Mouse (Mus musculus) cortical plate, adult 2 months (tissue): ENCODE measurements around the gene Stt3b. TPM values are rescaled to one million over a fixed set of nuclear protein-coding genes. Genes with fewer than 3 reads are reported as not detected.

Source experiments
- H3K27ac ChIP-seq: fragments of 200-500 bp; 2 replicates; pipeline ENCODE4 v1.5.1; 2012; ENCODE audit warnings: low read length, control low read depth, inconsistent platforms; ENCODE audit not compliant: insufficient read depth
- H3K4me1 ChIP-seq: fragments of 200-500 bp; 2 replicates; pipeline ENCODE4 v1.6.1; 2011; ENCODE audit warnings: low read length; ENCODE audit not compliant: control insufficient read depth, insufficient read depth
- H3K4me3 ChIP-seq: fragments of 200-500 bp; 2 replicates; pipeline ENCODE4 v1.5.1; 2011; ENCODE audit warnings: mild to moderate bottlenecking, low read length, control low read depth; ENCODE audit not compliant: insufficient read depth
- CTCF ChIP-seq: fragments of 200-500 bp; IDR thresholded peaks from 2 replicates; pipeline ENCODE4 v1.5.1; 2011; ENCODE audit warnings: mild to moderate bottlenecking, control low read depth, low read length; ENCODE audit not compliant: insufficient read depth; ENCODE audit errors: extremely low read depth
- POLR2A ChIP-seq: fragments of 200-500 bp; IDR thresholded peaks from 2 replicates; pipeline ENCODE4 v1.6.1; 2011; ENCODE audit warnings: mild to moderate bottlenecking, low read length, control low read depth; ENCODE audit not compliant: insufficient read depth; ENCODE audit errors: extremely low read depth
- polyA plus RNA-seq: library from polyadenylated mRNA; depleted of rRNA; stranded (reverse); fragments of >200 nt; gene quantifications from 2 replicates; pipeline ENCODE4 v1.2.3, GENCODE M21; 2012

Gene Stt3b
- polyA plus RNA-seq, 1 experiment: 48.3 TPM

GRCm38 (mm10) chr9:115320156-115320555, 9.9 kb upstream of the Stt3b start:
- no peak overlapping the region for H3K27ac ChIP-seq
- TF ChIP-seq POLR2A: no peak
- TF ChIP-seq CTCF: no peak
- H3K4me1 ChIP-seq: no peaks in the 10 kb centered on the region
- no peak overlapping the region for H3K4me3 ChIP-seq

DNA sequence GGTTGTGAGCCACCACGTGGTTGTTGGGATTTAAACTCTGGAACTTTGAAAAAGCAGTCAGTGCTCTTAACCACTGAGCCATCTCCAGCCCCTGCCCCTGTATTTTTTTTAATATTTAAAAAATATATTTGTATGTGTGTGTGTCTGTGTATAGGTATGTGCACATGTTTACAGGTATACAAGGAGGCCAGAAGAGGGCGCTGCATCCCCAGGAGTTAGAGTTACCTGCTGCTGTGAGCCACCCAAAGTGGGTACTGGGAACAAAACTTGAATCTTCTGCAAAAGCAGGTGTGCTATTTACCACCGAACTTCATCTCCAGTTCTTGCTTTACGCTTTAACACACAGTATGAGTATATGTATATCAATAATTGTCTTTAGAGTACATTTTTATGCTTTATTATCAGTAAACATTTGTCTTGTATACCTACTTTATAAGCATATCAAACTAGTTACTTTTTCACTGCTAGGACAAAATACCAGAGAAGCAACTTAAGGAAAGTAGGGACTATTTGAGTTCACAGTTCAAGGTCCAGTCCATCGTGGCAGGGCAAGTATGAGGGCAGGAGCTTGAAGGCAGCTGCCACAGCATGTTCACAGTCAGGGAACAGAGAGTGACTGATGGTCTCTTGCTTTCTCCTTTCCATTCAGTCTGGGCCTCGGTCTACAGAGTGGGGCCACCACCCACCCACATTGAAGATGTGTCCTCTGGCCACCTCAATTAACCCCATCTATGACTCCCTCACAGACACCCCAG, 8.6 kb upstream of the Stt3b start:
- H3K4me3 ChIP-seq: no peak overlapping the region
- no peak overlapping the region for H3K27ac ChIP-seq
- H3K4me1 ChIP-seq: no peaks in the 10 kb centered on the region
- TF ChIP-seq POLR2A (no peak), CTCF (no peak)

DNA sequence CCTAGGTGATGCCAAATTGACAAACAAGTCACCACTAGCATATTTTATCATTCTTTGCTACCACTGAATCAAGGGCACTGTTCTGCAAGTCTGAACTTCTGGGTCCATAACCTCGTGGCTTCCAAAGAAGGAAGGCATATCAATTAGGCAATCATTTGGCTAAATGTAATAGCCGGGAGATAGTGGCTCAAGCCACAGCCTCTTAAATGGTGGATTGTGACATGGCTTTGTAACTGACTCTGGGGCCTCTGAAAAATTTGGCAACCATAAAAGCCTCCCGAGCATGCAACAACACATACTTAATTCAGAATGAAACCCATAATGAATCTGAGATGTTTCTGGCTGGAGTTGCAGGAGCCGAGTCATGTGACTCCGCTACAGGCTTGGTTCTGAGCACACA, 6.8 kb upstream of the Stt3b start:
- no peak overlapping the region for H3K27ac ChIP-seq
- no peak overlapping the region for H3K4me3 ChIP-seq
- TF ChIP-seq CTCF (no peak), POLR2A (no peak)
- no peaks in the 10 kb centered on the region for H3K4me1 ChIP-seq

DNA sequence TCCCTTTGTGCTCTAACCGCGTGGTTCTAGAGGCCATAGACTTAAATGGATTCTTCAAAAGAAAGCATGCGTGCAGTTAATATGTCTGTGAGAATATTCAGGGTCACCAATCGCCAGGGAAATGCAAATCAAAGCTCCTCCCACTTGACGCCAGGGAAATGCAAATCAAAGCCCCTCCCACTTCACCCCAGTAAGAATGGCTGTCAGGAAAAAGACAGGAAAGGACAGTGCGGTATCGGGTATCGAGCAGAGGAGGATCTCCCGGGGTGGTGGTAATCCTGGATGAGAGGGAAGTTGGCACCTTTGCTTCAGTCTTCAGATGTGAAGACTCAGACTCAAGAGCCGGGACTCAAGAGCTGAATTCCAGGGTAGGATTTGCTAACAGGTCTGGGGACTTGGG, 4.3 kb upstream of the Stt3b start:
- H3K4me3 ChIP-seq: no peak overlapping the region
- TF ChIP-seq POLR2A (no peak), CTCF (no peak)
- no peak overlapping the region for H3K27ac ChIP-seq
- H3K4me1 ChIP-seq: no peaks in the 10 kb centered on the region

- Histone ChIP-seq H3K4me1 (no peaks in the 10 kb centered on the region), H3K27ac (no peak overlapping the region), H3K4me3 (no peak overlapping the region)
- TF ChIP-seq POLR2A (no peak), CTCF (no peak)
These were observed 3.6 kb upstream of the Stt3b start for GRCm38 (mm10) chr9:115313830-115314229.

DNA sequence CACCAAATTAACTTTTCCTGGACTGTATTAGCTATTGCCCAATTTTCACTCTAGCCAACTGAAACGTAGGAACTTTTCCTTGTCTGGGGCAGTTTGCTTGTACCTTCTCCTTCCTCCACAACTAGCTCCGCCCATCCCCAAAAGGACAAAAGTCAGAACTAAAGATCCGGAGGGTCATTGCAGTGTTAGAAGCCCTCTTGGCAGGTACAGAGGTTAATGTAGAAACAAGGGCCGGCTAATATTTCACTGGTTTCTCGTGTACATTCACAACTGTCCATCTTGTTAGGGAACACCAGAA, 951 bp upstream of the Stt3b start:
- Histone ChIP-seq H3K27ac (no peak overlapping the region), H3K4me3 (peak overlapping the region; percentile 79; the same call in 1 of the 2 replicates), H3K4me1 (peaks cover 4% of the 10 kb centered on the region)
- no peak for TF ChIP-seq CTCF
- TF ChIP-seq POLR2A: no peak

GRCm38 (mm10) chr9:115309977-115310345, 260 bp downstream of the Stt3b start:
- Histone ChIP-seq H3K4me1 (peaks cover 5% of the 10 kb centered on the region), H3K27ac (peak overlapping the region; percentile 99), H3K4me3 (peak overlapping the region; percentile 79)
- no peak for TF ChIP-seq POLR2A
- TF ChIP-seq CTCF: no peak

DNA sequence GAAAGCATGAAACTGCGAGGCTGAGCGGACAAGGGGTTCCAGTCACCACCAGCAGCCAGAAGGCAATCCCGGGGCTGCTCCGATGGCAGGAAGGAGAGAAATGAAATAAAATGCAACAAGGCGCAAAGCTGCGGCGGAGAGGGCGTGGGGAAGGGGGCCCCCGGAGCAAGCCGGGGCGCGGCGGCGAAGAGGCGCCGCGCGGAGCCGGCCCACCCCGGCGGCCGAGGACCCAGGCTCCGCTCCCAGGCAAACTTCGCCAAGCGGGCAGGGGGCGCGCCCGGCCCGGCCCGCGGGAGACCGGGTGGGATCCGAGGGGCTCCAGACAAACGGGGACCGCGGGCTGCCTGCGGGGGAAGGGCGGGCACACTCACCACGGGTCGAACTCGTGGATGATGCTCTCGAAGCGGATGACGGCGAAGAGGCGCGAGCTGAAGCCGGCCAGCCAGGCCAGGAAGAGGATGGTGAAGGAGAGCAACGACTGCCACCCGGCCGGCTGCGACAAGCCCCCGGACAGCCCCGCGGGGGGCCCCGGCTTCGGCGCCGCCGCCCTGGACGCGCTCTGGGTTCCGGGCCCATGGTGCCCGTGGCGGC, 745 bp downstream of the Stt3b start:
- H3K4me3 ChIP-seq: peak overlapping the region; percentile 79
- no peak for TF ChIP-seq CTCF
- H3K4me1 ChIP-seq: peaks cover 7% of the 10 kb centered on the region
- H3K27ac ChIP-seq: peak overlapping the region; percentile 99

DNA sequence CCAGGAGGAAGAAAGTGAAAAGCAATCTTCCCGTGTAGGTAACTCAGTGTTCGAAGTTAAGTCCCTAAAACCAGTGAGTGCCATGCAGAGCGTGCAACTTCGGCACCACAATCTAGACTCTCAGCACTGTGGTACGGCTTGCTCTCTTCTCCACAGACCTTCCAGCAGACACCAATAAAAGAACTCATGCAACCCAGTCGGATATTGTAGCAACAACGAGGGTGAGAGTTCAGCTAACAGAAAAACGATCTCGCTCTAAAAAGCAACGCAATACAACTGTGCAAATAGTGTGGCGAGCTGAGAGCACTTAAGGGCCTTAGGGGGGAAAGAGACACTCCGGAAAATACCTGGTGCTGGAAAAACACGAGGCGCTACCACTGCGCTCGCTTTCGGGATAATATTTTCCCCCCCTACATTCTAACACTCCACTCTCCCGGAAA, 1.3 kb downstream of the Stt3b start:
- Histone ChIP-seq H3K4me1 (peaks cover 7% of the 10 kb centered on the region), H3K4me3 (peak overlapping the region; percentile 79), H3K27ac (peak overlapping the region; percentile 99; the same call in 1 of the 2 replicates)
- TF ChIP-seq POLR2A: no peak
- no peak for TF ChIP-seq CTCF

DNA sequence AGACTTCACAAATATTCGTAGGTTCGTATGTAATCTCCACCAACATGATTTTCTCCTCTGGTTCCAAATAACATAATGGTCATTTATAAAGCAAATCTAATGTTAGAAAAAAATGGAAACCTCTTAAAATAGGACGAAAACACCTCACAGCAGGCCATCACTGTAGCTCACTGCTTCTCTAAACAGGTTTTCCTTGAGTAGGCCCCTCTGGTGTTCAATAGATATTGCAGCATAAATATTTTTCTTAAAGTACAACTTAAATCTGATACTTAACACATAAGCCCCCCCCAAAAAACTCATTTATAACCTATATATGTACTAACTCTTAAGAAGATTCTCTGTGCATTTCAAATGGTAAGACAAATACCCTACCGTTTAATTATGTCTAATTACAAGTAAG, 1.8 kb downstream of the Stt3b start:
- no peak for TF ChIP-seq CTCF
- Histone ChIP-seq H3K4me3 (peak overlapping the region; percentile 79), H3K4me1 (peaks cover 7% of the 10 kb centered on the region), H3K27ac (no peak overlapping the region)

DNA sequence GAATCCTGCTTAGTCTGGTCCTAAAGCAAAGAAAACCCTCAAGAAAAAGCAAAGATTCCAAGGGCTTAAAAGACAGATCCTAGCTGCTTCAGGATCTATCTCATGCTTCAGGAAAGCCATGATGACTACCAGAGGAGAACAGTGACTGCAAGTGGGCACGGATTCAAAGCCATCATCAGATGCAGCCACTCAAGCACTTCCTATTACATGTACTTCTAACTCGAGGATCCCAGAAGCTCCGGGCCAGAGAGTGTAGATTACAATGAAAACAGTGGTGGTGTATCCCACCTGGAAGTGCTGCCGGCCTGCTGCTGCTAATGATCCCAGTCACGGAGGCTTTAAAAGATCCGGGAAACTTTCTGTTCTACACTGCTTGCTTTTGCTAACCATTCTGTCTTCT, 4.0 kb downstream of the Stt3b start:
- TF ChIP-seq POLR2A (no peak), CTCF (no peak)
- Histone ChIP-seq H3K4me3 (no peak overlapping the region), H3K4me1 (peaks cover 7% of the 10 kb centered on the region), H3K27ac (no peak overlapping the region)
